Mouse (Mus musculus) CH12.LX (cell line): Measurements from ENCODE around the gene 4930438A08Rik.
"Not testable (repeated sequence)": the region's sequence is repeated elsewhere in the genome, so short reads cannot be mapped to it uniquely, and the experiment has no call there.

ENCODE experiments used
- CTCF ChIP-seq, 2 experiments: IDR thresholded peaks in 1 of 2; conservative IDR thresholded peaks in 1 of 2; 2 replicates each; pipeline ENCODE4 v1.5.1; 2011 to 2012; ENCODE audit warnings: low read depth in 2 of 2, low read length in 2 of 2, improper control_type of control experiment in 1 of 2, inconsistent platforms in 1 of 2, mild to moderate bottlenecking in 1 of 2, moderate library complexity in 1 of 2
- ELF1 ChIP-seq: IDR thresholded peaks from 2 replicates; pipeline ENCODE4 v1.6.1; 2014; ENCODE audit warnings: low read depth, mild to moderate bottlenecking, inconsistent platforms, low read length, improper control_type of control experiment
- NRF1 ChIP-seq: IDR thresholded peaks from 2 replicates; pipeline ENCODE4 v1.6.1; 2014; ENCODE audit warnings: low read depth, mild to moderate bottlenecking, inconsistent platforms, low read length, improper control_type of control experiment, moderate library complexity
- PAX5 ChIP-seq: IDR thresholded peaks from 2 replicates; pipeline ENCODE4 v1.6.1; 2012; ENCODE audit warnings: low read length, inconsistent platforms, mixed read lengths
- POLR2A ChIP-seq: IDR thresholded peaks from 2 replicates; pipeline ENCODE4 v1.6.1; 2011; ENCODE audit warnings: low read depth, mild to moderate bottlenecking, improper control_type of control experiment, low read length
- RCOR1 ChIP-seq: conservative IDR thresholded peaks from 2 replicates; pipeline ENCODE4 v1.6.1; 2012; ENCODE audit warnings: low read depth, mild to moderate bottlenecking, inconsistent platforms, low read length, improper control_type of control experiment
- TBP ChIP-seq: conservative IDR thresholded peaks from 2 replicates; pipeline ENCODE4 v1.6.1; 2011; ENCODE audit warnings: low read depth, low read length, improper control_type of control experiment
- ZC3H11A ChIP-seq: IDR thresholded peaks from 2 replicates; pipeline ENCODE4 v1.6.1; 2012; ENCODE audit warnings: low read depth, mild to moderate bottlenecking, inconsistent platforms, low read length, improper control_type of control experiment
- ZMIZ1 ChIP-seq: IDR thresholded peaks from 2 replicates; pipeline ENCODE4 v1.6.1; 2012; ENCODE audit warnings: low read depth, mild to moderate bottlenecking, inconsistent platforms, low read length, improper control_type of control experiment
- ZNF384 ChIP-seq: IDR thresholded peaks from 2 replicates; pipeline ENCODE4 v1.6.1; 2012; ENCODE audit warnings: low read depth, low read length, improper control_type of control experiment, inconsistent platforms

- TF ChIP-seq POLR2A; CTCF (conservative IDR thresholded peaks at IDR 0.05 in 1 of 2, IDR thresholded peaks at IDR 0.05 in 1 of 2; ENCODE audit: low read depth in 2 of 2, low read length in 2 of 2); PAX5; ZC3H11A; RCOR1; ZMIZ1; NRF1; ZNF384: not testable (repeated sequence)
- TF ChIP-seq TBP (peak; percentile 85), ELF1 (peak; percentile 31; the same call in 1 of the 2 replicates)
These were observed 46.6 kb upstream of the 4930438A08Rik start for GRCm38 (mm10) chr11:58228021-58228420.
